Mouse (Mus musculus) lung, adult 2 months (tissue): ENCODE measurements around the gene Gm10197.

Experiments used
- CTCF ChIP-seq: fragments of 200-500 bp; IDR thresholded peaks from 2 replicates; pipeline ENCODE4 v1.5.1; 2011; ENCODE audit warnings: mild to moderate bottlenecking, low read length, control low read depth; ENCODE audit not compliant: insufficient read depth
- POLR2A ChIP-seq: fragments of 200-500 bp; IDR thresholded peaks from 2 replicates; pipeline ENCODE4 v1.6.1; 2011; ENCODE audit warnings: low read depth, mild to moderate bottlenecking, control low read depth, low read length, borderline replicate concordance; ENCODE audit errors: extremely low read depth

GRCm38 (mm10) chr19:53415198-53415597, 43.6 kb upstream of the Gm10197 start:
- TF ChIP-seq CTCF (no peak), POLR2A (no peak)
